15 mouse cellular contexts compared by ENCODE assay signal in genomic region chr2:125480057-125480456, GRCm38 (mm10). TPM values are rescaled to one million over a fixed set of nuclear protein-coding genes. Genes with fewer than 3 reads are reported as not detected.
DNase-seq lines count a peak whose midpoint lies in the region; ATAC-seq and TF ChIP-seq lines count a peak whose summit lies in the region.
"Had no signal": no experiment of that assay in that cellular context is flagged by ENCODE, and none has a peak within 500 bp of the region (broad histone marks: within the 10 kb centered on the region; RNA-seq: fewer than 3 reads in every experiment).

No protein-coding gene starts in this region.

- no peak for TF ChIP-seq CTCF in kidney, adult 2 months (conservative IDR thresholded peaks at IDR 0.05; ENCODE audit: insufficient read depth, insufficient read length, low read depth, low read length)
- no peak for TF ChIP-seq CTCF in embryonic fibroblast, embryonic 13.5 days (IDR thresholded peaks at IDR 0.05; ENCODE audit: borderline replicate concordance, insufficient read depth, low read length)
- no peak for TF ChIP-seq CTCF in lung, embryonic 14.5 days (IDR thresholded peaks at IDR 0.05; ENCODE audit: low read depth)
- TF ChIP-seq CTCF in small intestine, adult 2 months (IDR thresholded peaks at IDR 0.05; ENCODE audit: extremely low read depth, insufficient read length, insufficient replicate concordance, low read depth, low read length) = no peak

- TF ChIP-seq POLR2A in kidney, adult 2 months (IDR thresholded peaks at IDR 0.05; ENCODE audit: low read depth, low read length) = no peak
- no peak for TF ChIP-seq POLR2A in embryonic fibroblast, embryonic 13.5 days (IDR thresholded peaks at IDR 0.05; ENCODE audit: low read depth, low read length)
- no peak for TF ChIP-seq POLR2A in small intestine, adult 2 months (IDR thresholded peaks at IDR 0.05; ENCODE audit: low read depth, low read length)

- H3K27me3 ChIP-seq in kidney, adult 2 months (replicated peaks; ENCODE audit: control insufficient read depth, insufficient read depth, low read length) = no peaks in the 10 kb centered on the region; the same call in 1 of the 2 replicates
- no peaks in the 10 kb centered on the region for H3K27me3 ChIP-seq in lung, embryonic 14.5 days (ENCODE audit: insufficient read depth, low read length)
- no peaks in the 10 kb centered on the region for H3K27me3 ChIP-seq in small intestine, adult 2 months (ENCODE audit: control insufficient read depth, insufficient read depth, low read length)
- no peaks in the 10 kb centered on the region for H3K27me3 ChIP-seq in hindbrain, embryonic 10.5 days (ENCODE audit: insufficient read depth, poor library complexity, severe bottlenecking)
- H3K27me3 ChIP-seq: forebrain, embryonic 13.5 days; limb, embryonic 15.5 days; midbrain, embryonic 12.5 days had no signal

- WGBS in kidney, adult 2 months = 53% methylated on average over 5 of the region's 5 CpGs
- 35% methylated on average over 5 of the region's 5 CpGs for WGBS in lung, embryonic 14.5 days
- WGBS in small intestine, adult 2 months = 59% methylated on average over 5 of the region's 5 CpGs
- 84% methylated on average over 5 of the region's 5 CpGs for WGBS in hindbrain, embryonic 10.5 days

- H3K4me3 ChIP-seq in kidney, adult 2 months (ENCODE audit: insufficient read depth, low read depth, low read length) = no peak overlapping the region
- no peak overlapping the region for H3K4me3 ChIP-seq in embryonic fibroblast, embryonic 13.5 days (ENCODE audit: insufficient read depth, low read length)
- no peak overlapping the region for H3K4me3 ChIP-seq in lung, embryonic 14.5 days (ENCODE audit: low read depth, low read length)
- no peak overlapping the region for H3K4me3 ChIP-seq in small intestine, adult 2 months (ENCODE audit: low read depth, low read length)
- H3K4me3 ChIP-seq in hindbrain, embryonic 10.5 days = no peak overlapping the region
- H3K4me3 ChIP-seq: forebrain, embryonic 13.5 days; limb, embryonic 15.5 days; midbrain, embryonic 12.5 days had no signal

- peak; percentile 9 for DNase-seq in kidney, adult 2 months
- DNase-seq in kidney, adult 8-10 months = no peak
- peak; percentile 85 for DNase-seq in lung, embryonic 14.5 days
- no peak for DNase-seq in thymus, postnatal 10 days (ENCODE audit: low spot score in 2 of 2)
- no peak for DNase-seq in hindbrain, embryonic 10.5 days (ENCODE audit: low spot score)
- DNase-seq: adrenal gland, adult 2 months; cerebellum, adult 9-11 months; embryo, embryonic 11 days; layer of hippocampus, adult 9-11 months had no signal

- no peaks in the 10 kb centered on the region for H3K36me3 ChIP-seq in kidney, adult 2 months (ENCODE audit: control insufficient read depth, insufficient read depth, low read length)
- peaks cover 9% of the 10 kb centered on the region; the same call in 1 of the 2 replicates for H3K36me3 ChIP-seq in lung, embryonic 14.5 days (ENCODE audit: insufficient read depth)
- no peaks in the 10 kb centered on the region for H3K36me3 ChIP-seq in small intestine, adult 2 months (ENCODE audit: control insufficient read depth, insufficient read depth, low read length)
- H3K36me3 ChIP-seq in hindbrain, embryonic 10.5 days = no peaks in the 10 kb centered on the region
- H3K36me3 ChIP-seq: midbrain, embryonic 12.5 days had no signal

- H3K9me3 ChIP-seq in lung, embryonic 14.5 days (ENCODE audit: low read depth, low read length) = no peaks in the 10 kb centered on the region
- H3K9me3 ChIP-seq in hindbrain, embryonic 10.5 days = no peaks in the 10 kb centered on the region
- H3K9me3 ChIP-seq: forebrain, embryonic 13.5 days; limb, embryonic 15.5 days; midbrain, embryonic 12.5 days had no signal

- no peaks in the 10 kb centered on the region; the same call in 1 of the 2 replicates for H3K4me1 ChIP-seq in kidney, adult 2 months (ENCODE audit: control insufficient read depth, insufficient read depth, low read length)
- H3K4me1 ChIP-seq in embryonic fibroblast, embryonic 13.5 days (ENCODE audit: control insufficient read depth, insufficient read depth, low read length) = peaks cover 15% of the 10 kb centered on the region
- H3K4me1 ChIP-seq in lung, embryonic 14.5 days (ENCODE audit: insufficient read depth) = peaks cover 18% of the 10 kb centered on the region
- peaks cover 6% of the 10 kb centered on the region; the same call in 1 of the 2 replicates for H3K4me1 ChIP-seq in small intestine, adult 2 months (ENCODE audit: control insufficient read depth, insufficient read depth, insufficient read length, low read length)
- H3K4me1 ChIP-seq in hindbrain, embryonic 10.5 days (replicated peaks) = no peaks in the 10 kb centered on the region
- H3K4me1 ChIP-seq: forebrain, embryonic 13.5 days; midbrain, embryonic 12.5 days had no signal

- 0 out of 2 replicates have a peak overlapping the region, but pooled peaks have one; percentile 21 for H3K4me2 ChIP-seq in lung, embryonic 14.5 days
- H3K4me2 ChIP-seq: forebrain, embryonic 13.5 days; limb, embryonic 15.5 days; midbrain, embryonic 12.5 days had no signal

- H3K27ac ChIP-seq in kidney, adult 2 months (ENCODE audit: insufficient read depth, low read depth, low read length) = 0 out of 2 replicates have a peak overlapping the region, but pooled peaks have one; percentile 30
- peak overlapping the region; percentile 79 for H3K27ac ChIP-seq in embryonic fibroblast, embryonic 13.5 days (ENCODE audit: insufficient read depth, low read length)
- H3K27ac ChIP-seq in lung, embryonic 14.5 days (ENCODE audit: low read depth) = peak overlapping the region; percentile 31
- peak overlapping the region; percentile 31 for H3K27ac ChIP-seq in small intestine, adult 2 months (ENCODE audit: insufficient read depth, low read depth, low read length)
- no peak overlapping the region for H3K27ac ChIP-seq in hindbrain, embryonic 10.5 days
- H3K27ac ChIP-seq: forebrain, embryonic 13.5 days; limb, embryonic 15.5 days; macrophage; midbrain, embryonic 12.5 days had no signal

- peak; percentile 94 for ATAC-seq in lung, embryonic 14.5 days (ENCODE audit: insufficient read depth)
- ATAC-seq: forebrain, embryonic 13.5 days had no signal

- H3K9ac ChIP-seq in lung, embryonic 14.5 days = no peak overlapping the region
- H3K9ac ChIP-seq: forebrain, embryonic 13.5 days; limb, embryonic 15.5 days; midbrain, embryonic 12.5 days had no signal

RNA-seq across cellular contexts. Expression of gene Gm9913, which starts 24.8 kb away (rescaled TPM):
- polyA plus RNA-seq in kidney, adult 2 months (2012; rRNA removed) = 0.05 and 0.06 TPM in 2 replicates
- polyA plus RNA-seq in embryonic fibroblast, embryonic 13.5 days (2011; ENCODE audit: insufficient read length, low read depth, missing spikeins) = 1.3 and 1.4 TPM in 2 replicates
- polyA plus RNA-seq in lung, embryonic 14.5 days (2014; fragmentation: Nextera tagmentation; extraction: Ambion mirVana) = 0.42 and 0.68 TPM in 2 replicates
- polyA plus RNA-seq in small intestine, adult 2 months (2012; rRNA removed) = 0.17 and 0.18 TPM in 2 replicates
- 0.17 and 0.21 TPM in 2 replicates for polyA plus RNA-seq in hindbrain, embryonic 10.5 days (2016; fragmentation: Nextera tagmentation; extraction: Ambion mirVana)
- polyA plus RNA-seq: adrenal gland, adult 2 months; forebrain, embryonic 13.5 days; macrophage had no signal

RNA-seq across cellular contexts. Expression of gene Fbn1, which starts 27.7 kb away (rescaled TPM):
- polyA plus RNA-seq in kidney, adult 2 months (2012; rRNA removed) = 6.5 and 6.7 TPM in 2 replicates
- 593 and 598 TPM in 2 replicates for polyA plus RNA-seq in embryonic fibroblast, embryonic 13.5 days (2011; ENCODE audit: insufficient read length, low read depth, missing spikeins)
- polyA plus RNA-seq in lung, embryonic 14.5 days (2014; fragmentation: Nextera tagmentation; extraction: Ambion mirVana) = 52.4 and 53.1 TPM in 2 replicates
- 4.9 and 5.1 TPM in 2 replicates for polyA plus RNA-seq in small intestine, adult 2 months (2012; rRNA removed)
- polyA plus RNA-seq in hindbrain, embryonic 10.5 days (2016; fragmentation: Nextera tagmentation; extraction: Ambion mirVana) = 6.1 and 7.0 TPM in 2 replicates

Comparison
In these comparisons a context has a peak if more than half of its experiments do, and no peak if none do; other contexts are left out.
1. DNase-seq: peak in kidney, adult 2 months (single experiment) and lung, embryonic 14.5 days (single experiment); none in kidney, adult 8-10 months (0 of 2), thymus, postnatal 10 days (0 of 2) and hindbrain, embryonic 10.5 days (single experiment).
2. RNA of gene Fbn1, which starts 27.7 kb away (polyA plus RNA-seq): 593 to 598 TPM in embryonic fibroblast, embryonic 13.5 days; 52.4 to 53.1 TPM in lung, embryonic 14.5 days, 6.1 to 7.0 TPM in hindbrain, embryonic 10.5 days, 6.5 to 6.7 TPM in kidney, adult 2 months and 4.9 to 5.1 TPM in small intestine, adult 2 months; every median in the first group is over 10 times any median in the second.